Mouse (Mus musculus) gastrocnemius, adult 8-10 months (tissue): ENCODE results near the gene Lgr4. TPM values are rescaled to one million over a fixed set of nuclear protein-coding genes. Genes with fewer than 3 reads are reported as not detected.

Experiments
- DNase-seq, 2 experiments: peaks; one replicate each; pipeline ENCODE4 v3.0.0; 2022; ENCODE audit warnings: low spot score in 2 of 2
- total RNA-seq, 4 experiments: library from RNA; stranded (reverse); gene quantifications; 2 replicates each; pipeline ENCODE4 v1.2.4; 2022

Gene Lgr4
- total RNA-seq, 4 experiments from 2014 or later = 28.4 to 33.1 (median 32.1) TPM

DNA sequence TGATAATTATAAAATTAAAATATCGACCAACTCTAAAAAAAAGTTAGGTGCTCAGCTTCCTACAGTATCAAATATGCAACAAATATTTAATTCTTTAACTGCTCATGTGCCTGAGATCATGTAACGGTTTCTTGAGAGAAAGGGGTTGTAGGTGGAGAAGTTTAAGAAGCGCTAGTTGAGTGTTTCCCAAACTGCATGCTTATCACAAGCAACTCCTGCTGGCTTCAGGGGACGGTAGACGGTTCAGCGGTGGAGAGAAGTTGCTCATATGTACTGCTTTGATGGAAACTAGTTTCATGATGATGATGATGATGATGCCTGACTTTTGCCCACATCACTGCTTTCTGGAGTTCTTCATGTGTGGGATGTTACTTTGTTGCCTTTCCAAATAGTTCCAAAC, 29.0 kb downstream of the Lgr4 start:
- no peak for DNase-seq

DNA sequence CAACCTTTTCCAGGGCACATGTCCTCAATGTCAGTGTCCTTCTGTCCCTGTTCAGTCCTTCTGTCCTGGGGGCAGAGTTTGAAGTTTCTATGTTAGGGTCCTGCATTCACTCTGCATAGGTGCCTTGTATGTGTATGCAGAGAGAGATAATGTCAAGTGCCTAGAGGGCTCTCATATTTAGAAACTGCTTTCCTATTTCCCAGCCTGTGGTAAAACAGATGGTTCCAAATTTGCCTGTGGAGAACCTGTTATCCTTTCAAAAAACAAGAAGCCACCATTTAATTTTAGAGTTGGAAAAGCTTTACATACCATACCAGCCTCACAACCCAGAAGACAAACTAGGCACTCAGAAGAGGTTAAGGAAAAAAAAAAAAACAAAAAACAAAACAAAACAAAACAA, 32.1 kb downstream of the Lgr4 start:
- DNase-seq = no peak

DNA sequence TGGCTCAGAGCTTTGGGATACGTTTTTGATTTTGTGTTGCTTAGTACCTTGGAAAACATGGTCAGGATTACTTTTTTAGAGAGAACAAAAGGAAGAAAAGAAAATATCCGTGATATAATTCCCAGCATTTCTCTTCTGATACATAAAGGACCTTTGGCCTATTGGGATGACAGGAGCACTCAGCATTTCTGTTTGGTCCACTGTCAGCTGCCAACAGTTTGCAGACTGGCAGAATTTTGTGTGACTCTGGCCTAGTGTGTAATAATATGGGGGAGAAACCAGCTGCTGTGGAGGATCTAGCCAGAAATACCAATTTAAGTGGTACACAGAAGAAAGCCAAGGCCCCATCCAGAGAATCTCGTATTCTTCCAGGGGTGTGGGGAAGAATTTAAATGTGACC, 32.9 kb downstream of the Lgr4 start:
- no peak for DNase-seq

DNA sequence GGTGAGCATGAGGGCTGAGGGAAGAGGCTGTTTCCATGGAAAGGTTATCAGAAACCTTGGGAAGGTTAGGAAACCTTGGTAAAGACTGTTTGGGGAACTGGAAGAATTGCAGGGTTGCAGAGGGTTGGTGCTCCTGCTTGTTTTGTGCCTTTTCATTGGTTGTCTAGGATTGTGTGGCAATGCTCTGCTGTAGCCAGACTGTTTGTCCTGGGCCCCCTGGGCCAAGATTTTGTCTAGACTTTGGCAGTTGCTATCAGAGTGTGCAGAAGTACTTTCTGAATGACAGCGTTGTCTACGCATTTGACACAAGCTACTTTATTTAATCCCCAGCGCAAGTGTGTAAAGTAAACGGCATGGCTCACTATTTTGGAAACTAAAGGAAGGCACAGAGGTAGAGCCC, 33.6 kb downstream of the Lgr4 start:
- no peak for DNase-seq

- no peak for DNase-seq
Measured at GRCm38 (mm10) chr2:109953048-109953717, 35.7 kb downstream of the Lgr4 start.

- no peak for DNase-seq
Measured at GRCm38 (mm10) chr2:109953893-109954292, 36.4 kb downstream of the Lgr4 start.

- DNase-seq = no peak
Measured at GRCm38 (mm10) chr2:109955060-109955459, 37.6 kb downstream of the Lgr4 start.

GRCm38 (mm10) chr2:109955910-109956309, 38.5 kb downstream of the Lgr4 start:
- DNase-seq = no peak

- DNase-seq = no peak
Measured at GRCm38 (mm10) chr2:109956785-109957184, 39.3 kb downstream of the Lgr4 start.

DNA sequence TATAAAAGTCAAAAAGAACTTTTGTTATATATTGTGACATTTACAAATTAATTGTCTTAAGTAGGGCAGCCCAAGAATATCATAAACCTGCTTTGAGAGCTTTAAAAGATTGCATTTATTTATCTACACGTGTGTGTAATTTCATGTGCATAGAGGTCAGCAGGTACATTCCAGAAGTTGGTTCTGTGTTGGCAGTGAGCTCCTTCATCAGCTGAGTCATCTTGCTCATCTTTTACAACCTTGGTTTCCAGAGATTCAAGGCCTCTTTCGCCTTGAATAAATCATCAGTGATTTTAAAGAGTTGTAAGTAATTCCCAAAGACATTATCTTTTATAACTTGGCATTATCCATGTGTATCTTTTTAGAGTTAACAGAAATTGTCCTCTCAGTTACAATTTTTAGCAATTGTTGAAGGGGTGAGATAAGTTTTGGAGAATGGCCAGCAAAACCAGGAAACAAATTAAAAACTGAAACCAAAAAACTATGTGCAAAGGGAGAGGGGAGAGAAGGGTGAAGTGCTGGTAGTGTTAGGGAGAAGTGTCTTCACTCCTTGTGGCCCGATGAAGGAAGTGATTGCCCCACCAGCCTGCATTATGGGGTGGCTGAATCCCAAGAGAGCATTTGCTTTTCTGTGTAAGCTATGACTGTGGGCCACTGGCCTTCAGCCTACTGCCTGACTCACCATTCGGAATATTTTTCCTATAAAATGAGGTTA, 41.4 kb downstream of the Lgr4 start:
- DNase-seq = no peak

DNA sequence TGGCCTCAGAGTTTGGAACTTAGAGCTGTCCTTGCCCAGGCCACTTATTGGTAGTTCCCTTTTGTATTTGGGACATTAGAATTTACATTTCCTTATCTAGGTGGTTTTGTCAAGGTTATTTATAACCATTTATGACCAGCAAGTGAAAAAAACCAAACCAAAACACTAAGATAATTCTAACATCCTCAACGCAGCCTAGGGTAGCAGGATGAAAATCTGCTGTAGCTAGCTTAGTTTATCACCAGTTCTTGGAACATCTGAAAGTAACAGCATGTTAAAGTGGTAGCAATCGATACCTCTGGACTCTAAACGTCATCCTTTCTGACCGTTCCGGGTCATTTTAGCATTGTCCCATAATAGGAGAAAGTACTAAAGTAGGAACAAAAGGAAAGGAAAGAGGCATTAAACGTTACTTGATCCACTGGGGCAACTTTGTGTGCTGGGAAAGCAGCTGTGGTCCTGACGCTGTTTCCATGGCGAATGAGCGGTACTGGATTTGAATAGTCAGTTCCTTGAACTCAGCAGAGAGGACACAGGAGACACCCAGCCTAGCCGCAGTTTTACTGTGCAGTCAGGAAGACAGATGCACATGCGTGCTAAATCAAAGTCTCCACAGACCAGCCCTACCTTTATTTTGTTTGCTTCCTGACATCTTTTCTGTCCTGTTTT, 42.1 kb downstream of the Lgr4 start:
- no peak for DNase-seq

GRCm38 (mm10) chr2:109960246-109960645, 42.8 kb downstream of the Lgr4 start:
- DNase-seq = no peak

DNA sequence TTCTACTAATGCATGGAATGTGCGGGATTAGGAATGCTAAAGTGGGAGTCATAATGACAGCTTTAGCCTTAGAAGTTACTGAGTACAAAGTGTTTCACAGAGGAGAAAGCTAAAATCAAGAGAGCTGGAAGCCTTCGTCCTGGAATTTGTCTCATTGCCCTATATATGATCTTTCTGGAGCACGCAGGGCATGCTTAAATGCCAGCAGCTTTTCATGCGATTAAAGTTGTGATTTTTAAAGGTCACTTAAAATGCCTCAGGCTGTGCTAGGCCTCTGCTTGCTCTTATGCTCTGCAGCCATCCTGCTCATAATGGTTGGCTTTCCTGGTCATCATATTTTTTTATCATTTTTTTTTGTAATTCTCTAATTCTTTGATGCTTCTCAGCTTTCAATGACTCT, 43.7 kb downstream of the Lgr4 start:
- no peak for DNase-seq

GRCm38 (mm10) chr2:109963591-109964258, 46.3 kb downstream of the Lgr4 start:
- DNase-seq = no peak

GRCm38 (mm10) chr2:109965753-109966420, 48.4 kb downstream of the Lgr4 start:
- DNase-seq = no peak

DNA sequence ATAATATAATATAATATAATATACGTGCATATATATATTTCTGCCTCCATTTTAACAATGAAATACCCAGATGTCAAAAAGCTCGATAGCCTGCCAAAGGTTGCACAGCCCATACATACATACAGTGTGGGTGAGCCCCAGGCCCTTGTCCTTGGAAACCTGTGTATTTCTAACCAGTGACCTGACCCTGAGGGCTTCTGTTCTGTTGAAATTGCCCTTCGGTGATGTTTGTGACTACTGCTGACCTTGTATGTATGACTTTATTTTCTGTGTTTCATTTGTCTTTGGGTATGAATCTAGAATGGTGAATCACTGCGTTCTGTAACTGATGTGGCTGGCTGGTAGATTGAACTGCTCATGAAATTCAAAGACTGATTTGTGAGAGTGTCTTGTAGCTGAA, 49.4 kb downstream of the Lgr4 start:
- DNase-seq = no peak

GRCm38 (mm10) chr2:109969381-109969780, 51.9 kb downstream of the Lgr4 start:
- no peak for DNase-seq

GRCm38 (mm10) chr2:109969926-109970532, 52.6 kb downstream of the Lgr4 start:
- DNase-seq = no peak

DNA sequence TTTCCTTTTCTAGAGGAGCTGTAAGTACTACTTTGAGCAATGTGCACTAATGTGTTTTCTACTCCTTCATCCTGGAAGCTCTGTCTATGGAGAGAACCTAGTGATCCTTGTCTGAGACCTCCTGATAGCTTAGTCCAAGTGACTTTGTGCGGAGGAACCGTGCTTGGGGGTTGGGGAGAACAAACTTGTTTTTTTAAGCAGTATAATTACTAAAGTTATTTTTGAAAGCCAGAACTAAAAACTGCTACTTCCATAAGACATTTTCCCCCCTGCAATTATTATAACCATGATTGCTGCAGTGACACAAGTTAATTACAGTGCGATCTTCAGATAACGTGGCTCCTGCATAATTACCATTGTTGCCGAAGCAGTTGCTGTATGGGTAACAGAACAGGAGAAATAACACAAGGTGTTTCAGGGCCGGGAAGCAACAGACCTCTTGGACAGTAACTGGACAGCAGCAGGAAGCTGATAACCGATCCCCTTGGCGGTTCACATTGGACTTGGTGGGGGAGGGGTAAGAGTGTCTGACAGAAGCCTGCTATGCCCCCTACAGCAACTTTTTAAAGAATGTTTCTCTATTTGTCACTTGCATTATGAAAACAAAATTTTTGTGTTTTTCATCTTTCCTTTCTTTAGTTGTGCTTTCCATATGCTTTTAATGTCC, 53.4 kb downstream of the Lgr4 start:
- DNase-seq = no peak

DNA sequence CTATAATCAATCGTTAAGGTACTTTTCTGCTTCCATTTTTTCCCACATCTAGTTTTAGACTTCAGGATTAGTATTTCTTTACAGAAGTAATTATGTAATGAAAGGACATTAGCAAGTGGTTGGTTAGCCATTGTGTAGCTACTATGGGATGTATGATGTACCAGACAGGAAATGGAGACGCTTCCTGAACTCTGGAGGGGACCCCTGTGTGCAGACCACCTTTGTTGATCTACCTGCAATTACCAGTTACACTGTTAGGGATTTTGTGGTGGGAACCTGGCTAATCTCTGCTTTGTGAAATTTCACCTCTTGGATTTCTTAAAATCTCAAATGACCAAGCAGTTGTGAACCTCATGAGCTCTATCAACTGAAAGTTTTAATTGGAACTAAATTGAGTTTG, 54.9 kb downstream of the Lgr4 start:
- no peak for DNase-seq

- no peak for DNase-seq
Measured at GRCm38 (mm10) chr2:109972922-109973321, 55.5 kb downstream of the Lgr4 start.
